Mouse (Mus musculus): ENCODE measurements at regions not wholly inside any gene's neighbourhood (a gene's known extent, or its start where the extent isn't known, plus 50 kb on each side); places are given as distances from the start of the nearest gene placed in this dataset.

DNA sequence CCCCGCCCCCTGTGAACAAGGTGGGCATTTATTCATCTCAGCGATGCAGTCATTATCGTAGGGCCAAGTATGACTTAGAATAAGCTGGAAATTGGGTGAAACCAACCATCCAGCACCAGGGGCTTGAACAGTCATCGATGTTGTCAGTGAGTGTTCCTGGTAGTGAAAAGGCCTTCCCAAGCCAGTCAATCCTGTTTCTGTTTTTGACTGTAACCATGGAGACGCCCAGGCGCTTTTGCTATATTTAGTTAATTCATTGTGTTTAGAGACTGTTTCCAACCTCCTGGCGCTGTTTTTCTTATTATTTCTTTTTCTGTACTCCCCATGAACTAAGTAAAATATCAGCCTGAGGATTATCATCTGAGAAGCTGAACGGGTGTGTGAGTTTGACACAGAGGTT, 113.4 kb downstream of the Dusp6 start:
- TF ChIP-seq MYOG (IDR thresholded peaks at IDR 0.05; ENCODE audit: control insufficient read depth, extremely low read depth, insufficient read length) = no peak
- TF ChIP-seq MAX (IDR thresholded peaks at IDR 0.05) = no peak
- TF ChIP-seq USF1 (IDR thresholded peaks at IDR 0.05; ENCODE audit: low read depth) = no peak
- TF ChIP-seq CEBPB (IDR thresholded peaks at IDR 0.05; ENCODE audit: low read depth) = no peak
- no peak for TF ChIP-seq FOSL1 (IDR thresholded peaks at IDR 0.05; ENCODE audit: insufficient read depth, low read length, poor library complexity, severe bottlenecking)
- TF ChIP-seq MYOD1 (IDR thresholded peaks at IDR 0.05; ENCODE audit: control insufficient read depth, insufficient read length, low read depth) = no peak
- no peak for TF ChIP-seq CTCF (IDR thresholded peaks at IDR 0.05; ENCODE audit: control insufficient read depth, insufficient read depth, insufficient read length)
- H3K79me3 ChIP-seq (ENCODE audit: low read depth) = no peaks in the 10 kb centered on the region
- no peaks in the 10 kb centered on the region for H3K36me3 ChIP-seq (ENCODE audit: control insufficient read depth, insufficient read depth)
- H3K4me3 ChIP-seq (ENCODE audit: insufficient read depth, poor library complexity, severe bottlenecking) = no peak overlapping the region
- H3ac ChIP-seq (ENCODE audit: control insufficient read depth, insufficient read length, low read depth) = no peak overlapping the region
- H3K79me2 ChIP-seq (ENCODE audit: control insufficient read depth, insufficient read depth) = no peaks in the 10 kb centered on the region
- H3K27me3 ChIP-seq (ENCODE audit: control insufficient read depth, insufficient read depth, insufficient read length) = no peaks in the 10 kb centered on the region

- Histone ChIP-seq H3K79me2 (ENCODE audit: control insufficient read depth, insufficient read depth) (no peaks in the 10 kb centered on the region), H3K36me3 (ENCODE audit: control insufficient read depth, insufficient read depth) (no peaks in the 10 kb centered on the region), H3K79me3 (ENCODE audit: low read depth) (no peaks in the 10 kb centered on the region), H3K4me3 (ENCODE audit: insufficient read depth, poor library complexity, severe bottlenecking) (no peak overlapping the region), H3ac (ENCODE audit: control insufficient read depth, insufficient read length, low read depth) (no peak overlapping the region), H3K27me3 (ENCODE audit: control insufficient read depth, insufficient read depth, insufficient read length) (no peaks in the 10 kb centered on the region)
- TF ChIP-seq MAX (IDR thresholded peaks at IDR 0.05) (no peak), CTCF (IDR thresholded peaks at IDR 0.05; ENCODE audit: control insufficient read depth, insufficient read depth, insufficient read length) (no peak), MYOD1 (IDR thresholded peaks at IDR 0.05; ENCODE audit: control insufficient read depth, insufficient read length, low read depth) (no peak), USF1 (IDR thresholded peaks at IDR 0.05; ENCODE audit: low read depth) (no peak), MYOG (IDR thresholded peaks at IDR 0.05; ENCODE audit: control insufficient read depth, extremely low read depth, insufficient read length) (no peak), FOSL1 (IDR thresholded peaks at IDR 0.05; ENCODE audit: insufficient read depth, low read length, poor library complexity, severe bottlenecking) (no peak), CEBPB (IDR thresholded peaks at IDR 0.05; ENCODE audit: low read depth) (no peak)
Measured at GRCm38 (mm10) chr10:99377548-99377947, 114.5 kb downstream of the Dusp6 start.

- Histone ChIP-seq H3K79me3 (ENCODE audit: low read depth) (no peaks in the 10 kb centered on the region), H3K27me3 (ENCODE audit: control insufficient read depth, insufficient read depth, insufficient read length) (no peaks in the 10 kb centered on the region), H3K36me3 (ENCODE audit: control insufficient read depth, insufficient read depth) (no peaks in the 10 kb centered on the region), H3K79me2 (ENCODE audit: control insufficient read depth, insufficient read depth) (no peaks in the 10 kb centered on the region), H3K4me3 (ENCODE audit: insufficient read depth, poor library complexity, severe bottlenecking) (no peak overlapping the region), H3ac (ENCODE audit: control insufficient read depth, insufficient read length, low read depth) (no peak overlapping the region)
- TF ChIP-seq USF1 (IDR thresholded peaks at IDR 0.05; ENCODE audit: low read depth) (peak; percentile 22), MAX (IDR thresholded peaks at IDR 0.05) (no peak), CEBPB (IDR thresholded peaks at IDR 0.05; ENCODE audit: low read depth) (no peak), FOSL1 (IDR thresholded peaks at IDR 0.05; ENCODE audit: insufficient read depth, low read length, poor library complexity, severe bottlenecking) (no peak)
Measured at GRCm38 (mm10) chr10:99379156-99379555, 116.1 kb downstream of the Dusp6 start.

- Histone ChIP-seq H3K27me3 (ENCODE audit: control insufficient read depth, insufficient read depth, insufficient read length) (no peaks in the 10 kb centered on the region), H3K36me3 (ENCODE audit: control insufficient read depth, insufficient read depth) (no peaks in the 10 kb centered on the region), H3K4me3 (ENCODE audit: insufficient read depth, poor library complexity, severe bottlenecking) (no peak overlapping the region), H3K79me3 (ENCODE audit: low read depth) (no peaks in the 10 kb centered on the region), H3ac (ENCODE audit: control insufficient read depth, insufficient read length, low read depth) (no peak overlapping the region), H3K79me2 (ENCODE audit: control insufficient read depth, insufficient read depth) (no peaks in the 10 kb centered on the region)
- no peak for TF ChIP-seq MAX (IDR thresholded peaks at IDR 0.05)
- no peak for TF ChIP-seq MYOD1 (IDR thresholded peaks at IDR 0.05; ENCODE audit: control insufficient read depth, insufficient read length, low read depth)
- no peak for TF ChIP-seq FOSL1 (IDR thresholded peaks at IDR 0.05; ENCODE audit: insufficient read depth, low read length, poor library complexity, severe bottlenecking)
- no peak for TF ChIP-seq MYOG (IDR thresholded peaks at IDR 0.05; ENCODE audit: control insufficient read depth, extremely low read depth, insufficient read length)
Measured at GRCm38 (mm10) chr10:99380170-99380569, 117.1 kb downstream of the Dusp6 start.

DNA sequence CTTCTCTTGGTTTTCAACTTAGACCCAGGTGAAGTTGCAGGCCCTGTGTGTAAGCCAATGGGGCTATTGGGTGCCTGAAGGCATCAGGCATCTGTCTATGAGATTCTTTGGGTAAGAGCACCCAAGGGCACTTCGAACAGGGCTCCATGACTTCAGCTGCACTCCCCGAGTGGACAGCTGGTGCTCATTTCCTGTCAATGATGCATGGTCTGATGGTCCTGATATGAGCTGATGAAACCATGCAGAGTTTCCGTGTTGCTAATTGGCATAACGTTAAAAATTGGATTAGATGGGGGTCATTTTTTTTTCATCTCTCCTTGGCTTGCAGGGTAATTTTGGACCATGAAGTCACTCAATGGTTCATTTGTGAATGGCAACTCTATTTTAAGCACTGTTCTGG, 120.0 kb downstream of the Dusp6 start:
- no peak overlapping the region for H3ac ChIP-seq (ENCODE audit: control insufficient read depth, insufficient read length, low read depth)
- H3K79me3 ChIP-seq (ENCODE audit: low read depth) = no peaks in the 10 kb centered on the region
- H3K27me3 ChIP-seq (ENCODE audit: control insufficient read depth, insufficient read depth, insufficient read length) = no peaks in the 10 kb centered on the region
- no peaks in the 10 kb centered on the region for H3K36me3 ChIP-seq (ENCODE audit: control insufficient read depth, insufficient read depth)
- H3K79me2 ChIP-seq (ENCODE audit: control insufficient read depth, insufficient read depth) = no peaks in the 10 kb centered on the region
- TF ChIP-seq CTCF (IDR thresholded peaks at IDR 0.05; ENCODE audit: control insufficient read depth, insufficient read depth, insufficient read length) (no peak), MYOD1 (IDR thresholded peaks at IDR 0.05; ENCODE audit: control insufficient read depth, insufficient read length, low read depth) (no peak), CEBPB (IDR thresholded peaks at IDR 0.05; ENCODE audit: low read depth) (no peak), MYOG (IDR thresholded peaks at IDR 0.05; ENCODE audit: control insufficient read depth, extremely low read depth, insufficient read length) (no peak)
- H3K4me3 ChIP-seq (ENCODE audit: insufficient read depth, poor library complexity, severe bottlenecking) = no peak overlapping the region

DNA sequence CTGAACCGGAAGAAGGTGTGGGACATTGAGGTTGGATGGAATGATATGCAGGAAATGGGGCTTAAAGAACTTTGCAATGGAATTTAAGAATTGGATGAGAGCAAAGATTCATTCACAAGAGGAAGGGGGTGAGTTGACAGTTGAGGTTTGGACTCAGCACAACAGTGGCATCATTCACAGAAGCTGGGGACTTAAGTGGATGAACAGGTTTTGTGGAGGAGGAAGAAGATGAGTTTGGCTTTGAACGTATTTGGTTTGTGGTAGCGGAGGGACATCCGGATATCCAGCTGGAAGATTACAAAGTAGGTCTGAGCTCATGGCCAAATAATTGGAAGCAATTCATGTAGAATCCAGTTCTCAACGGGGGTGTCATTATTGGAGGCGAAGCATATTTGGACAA, 121.3 kb downstream of the Dusp6 start:
- TF ChIP-seq CTCF (IDR thresholded peaks at IDR 0.05; ENCODE audit: control insufficient read depth, insufficient read depth, insufficient read length) (no peak), USF1 (IDR thresholded peaks at IDR 0.05; ENCODE audit: low read depth) (no peak), FOSL1 (IDR thresholded peaks at IDR 0.05; ENCODE audit: insufficient read depth, low read length, poor library complexity, severe bottlenecking) (no peak), MAX (IDR thresholded peaks at IDR 0.05) (no peak), CEBPB (IDR thresholded peaks at IDR 0.05; ENCODE audit: low read depth) (no peak), MYOG (IDR thresholded peaks at IDR 0.05; ENCODE audit: control insufficient read depth, extremely low read depth, insufficient read length) (no peak), MYOD1 (IDR thresholded peaks at IDR 0.05; ENCODE audit: control insufficient read depth, insufficient read length, low read depth) (no peak)
- H3K4me3 ChIP-seq (ENCODE audit: insufficient read depth, poor library complexity, severe bottlenecking) = no peak overlapping the region
- H3K79me2 ChIP-seq (ENCODE audit: control insufficient read depth, insufficient read depth) = no peaks in the 10 kb centered on the region
- H3K36me3 ChIP-seq (ENCODE audit: control insufficient read depth, insufficient read depth) = no peaks in the 10 kb centered on the region
- H3ac ChIP-seq (ENCODE audit: control insufficient read depth, insufficient read length, low read depth) = no peak overlapping the region
- H3K79me3 ChIP-seq (ENCODE audit: low read depth) = no peaks in the 10 kb centered on the region
- H3K27me3 ChIP-seq (ENCODE audit: control insufficient read depth, insufficient read depth, insufficient read length) = no peaks in the 10 kb centered on the region
